Mouse (Mus musculus): ENCODE measurements around the gene Epp13. TPM values are rescaled to one million over a fixed set of nuclear protein-coding genes. Genes with fewer than 3 reads are reported as not detected.
A peak's percentile ranks its signal among the peaks of the same experiment; 100 is the strongest.
"Not testable (repeated sequence)": the region's sequence is repeated elsewhere in the genome, so short reads cannot be mapped to it uniquely, and the experiment has no call there.

Gene Epp13
- total RNA-seq, 2 experiments from 2014 or later: not detected

DNA sequence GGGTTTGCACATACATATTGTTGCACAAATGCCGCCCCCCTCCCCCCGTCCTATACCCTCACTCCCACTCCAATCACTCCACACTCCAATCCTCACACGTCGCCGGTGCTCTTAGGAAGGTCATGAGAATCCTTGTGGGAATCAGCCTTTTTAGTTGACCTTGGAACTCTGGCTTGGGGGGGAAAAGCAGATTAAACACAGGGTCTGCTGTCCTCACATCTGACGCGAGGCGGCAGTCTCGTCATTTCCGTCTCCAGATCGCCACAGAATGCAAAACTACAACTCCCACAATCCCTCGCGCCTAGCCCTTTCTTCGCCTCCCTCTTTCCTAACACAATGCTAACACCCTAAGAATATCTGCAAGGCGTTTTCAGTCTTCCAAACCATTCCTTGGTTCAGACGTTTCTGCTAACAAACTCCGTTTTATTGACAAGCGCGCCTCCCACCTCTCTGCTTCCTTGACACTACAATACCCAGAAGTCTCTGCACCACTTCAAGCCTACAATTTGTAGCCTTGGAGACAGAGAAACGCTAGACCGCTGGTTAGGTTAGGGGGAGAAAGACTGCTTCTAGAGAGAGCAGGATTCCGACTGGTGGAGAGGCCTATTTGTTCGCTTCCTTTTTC, 31.1 kb downstream of the Epp13 start:
- ATAC-seq (replicated peaks; ENCODE audit: low FRiP score, poor library complexity, severe bottlenecking): peak; percentile 86

DNA sequence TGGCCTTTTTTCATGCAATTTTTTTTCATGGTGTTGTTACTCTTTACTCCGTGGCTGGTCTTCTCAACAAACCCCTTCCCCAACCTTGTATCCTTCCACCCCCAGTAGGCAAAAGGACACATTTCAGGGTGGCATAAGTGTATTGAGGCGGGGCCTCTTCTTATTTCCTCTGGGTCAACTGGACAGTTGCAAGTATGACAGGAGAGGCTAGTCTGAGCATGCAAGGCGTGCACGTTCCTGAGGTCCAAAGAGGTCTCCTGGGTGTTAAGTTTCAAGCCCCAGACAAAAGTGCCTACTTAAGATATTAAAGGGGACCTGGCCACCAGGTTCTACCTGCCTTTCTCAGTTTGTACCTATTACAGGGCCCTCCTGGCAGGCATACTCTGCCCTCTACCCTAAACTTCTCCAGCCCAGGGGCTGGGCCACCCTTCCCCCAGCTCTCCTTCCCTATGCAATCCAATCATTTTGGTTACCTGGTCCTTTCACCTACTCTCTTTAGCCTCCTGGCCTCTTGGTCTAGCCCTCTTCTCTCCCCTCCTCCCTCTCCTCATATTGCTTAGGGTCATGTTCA, 32.0 kb downstream of the Epp13 start:
- ATAC-seq (replicated peaks; ENCODE audit: low FRiP score, poor library complexity, severe bottlenecking): no peak

DNA sequence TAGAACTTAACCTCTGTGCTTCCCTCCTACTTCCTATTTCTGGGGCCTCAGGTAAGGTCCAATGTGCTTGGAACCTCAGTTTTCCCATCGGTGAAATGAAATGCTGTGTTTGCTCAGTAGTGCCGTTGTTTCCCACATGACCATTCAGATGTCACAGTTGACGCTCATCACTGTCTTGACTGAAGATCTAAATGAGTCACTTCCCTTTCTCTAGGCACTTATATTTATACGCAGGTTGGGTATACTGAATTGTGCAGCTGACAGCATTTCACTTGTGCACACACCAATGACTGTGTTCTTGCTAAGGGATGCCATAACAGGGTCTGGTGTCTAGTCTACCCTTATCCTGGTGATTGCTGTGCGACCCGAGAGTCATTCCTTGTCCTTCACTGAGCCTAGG, 32.9 kb downstream of the Epp13 start:
- ATAC-seq (replicated peaks; ENCODE audit: low FRiP score, poor library complexity, severe bottlenecking): no peak

DNA sequence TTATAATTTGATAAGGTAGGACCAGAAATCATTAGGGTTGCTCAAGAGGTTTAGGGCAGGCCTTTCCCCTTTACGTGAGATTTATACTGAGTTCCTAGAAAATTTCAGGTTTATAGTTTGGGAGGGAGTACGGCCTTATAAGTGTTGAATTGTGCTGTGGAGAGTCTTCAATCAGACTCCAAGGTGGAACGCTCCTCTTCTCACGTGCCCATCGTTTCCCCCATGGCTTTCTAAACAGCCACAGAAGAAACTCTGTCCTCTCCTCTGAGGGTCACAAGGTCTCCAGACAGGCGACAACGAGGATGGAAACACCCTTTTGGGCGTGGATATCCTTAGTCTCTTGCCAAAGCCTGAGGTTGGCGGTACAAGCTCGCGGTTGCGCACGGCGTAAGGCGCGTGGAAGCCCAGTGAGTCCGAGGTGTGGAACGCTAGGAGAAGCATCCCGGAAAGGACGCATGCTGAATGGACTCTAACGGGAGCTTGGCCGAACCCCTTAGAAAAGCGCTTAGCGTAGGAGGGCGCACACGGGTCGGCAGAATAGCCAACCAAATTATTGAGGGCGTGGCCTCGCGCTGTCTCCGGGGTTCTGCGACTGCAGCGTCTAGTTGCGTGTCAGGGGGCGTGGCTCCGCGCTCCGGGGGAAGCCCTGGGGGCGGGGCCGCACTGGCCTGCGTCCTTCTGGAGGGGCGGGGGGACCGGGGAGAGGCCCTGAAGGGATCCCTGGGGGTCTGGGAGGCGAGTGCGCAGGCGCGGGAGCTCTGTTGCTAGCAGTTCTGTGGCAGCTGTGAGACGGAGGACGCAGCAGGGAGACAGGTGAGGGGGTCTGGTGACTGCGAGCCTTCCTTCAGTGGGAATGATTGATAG, 33.6 kb downstream of the Epp13 start, which contains the start of gene Zfp667:
Gene Zfp667, plus strand, starts transcription at position 738 of the 864 bp plus-strand sequence.
- ATAC-seq (replicated peaks; ENCODE audit: low FRiP score, poor library complexity, severe bottlenecking): peak; percentile 82

DNA sequence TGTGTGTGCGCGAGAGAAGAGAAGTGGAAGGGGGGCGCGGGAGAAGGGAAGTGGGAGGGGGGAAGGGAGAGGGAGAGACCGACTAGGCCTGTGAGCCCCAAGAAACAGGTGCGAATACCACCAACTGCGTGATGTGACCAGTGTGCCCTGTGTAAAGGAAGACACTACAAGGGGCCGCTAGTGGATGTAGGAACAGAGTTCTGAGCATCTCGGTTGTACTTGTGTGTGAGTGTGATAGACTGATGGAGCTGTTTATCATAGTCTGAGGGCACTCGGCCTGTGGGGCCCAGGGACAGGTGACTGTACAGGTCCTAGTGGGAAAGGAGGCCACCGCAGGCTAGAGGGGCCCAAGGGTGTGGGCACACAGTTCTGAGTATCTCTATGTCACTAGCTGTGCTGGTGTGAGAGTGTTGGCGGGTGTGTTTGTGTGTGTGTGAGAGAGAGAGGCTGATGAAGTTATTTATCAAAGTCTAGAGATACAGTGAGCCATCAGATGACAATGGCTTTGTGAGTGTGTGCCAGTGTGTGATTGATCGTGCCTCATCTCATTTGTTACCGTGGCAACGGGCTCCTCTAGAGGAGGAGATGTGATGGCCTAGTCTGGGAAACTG, 34.5 kb downstream of the Epp13 start:
- ATAC-seq (replicated peaks; ENCODE audit: low FRiP score, poor library complexity, severe bottlenecking): no peak

DNA sequence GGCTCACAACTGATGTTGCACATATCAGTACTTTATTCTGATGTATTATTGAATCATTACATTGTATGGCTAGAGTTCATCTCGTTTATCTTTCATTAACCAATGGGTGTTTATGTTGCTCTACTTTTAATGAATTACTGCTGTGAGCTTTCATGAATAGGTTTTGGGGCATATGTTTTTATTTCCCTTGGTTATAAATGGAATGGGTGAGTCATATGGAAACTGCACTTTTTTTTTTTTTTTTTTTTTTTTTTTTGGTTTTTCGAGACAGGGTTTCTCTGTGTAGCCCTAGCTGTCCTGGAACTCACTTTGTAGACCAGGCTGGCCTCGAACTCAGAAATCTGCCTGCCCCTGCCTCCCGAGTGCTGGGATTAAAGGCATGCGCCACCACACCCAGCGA, 38.6 kb downstream of the Epp13 start:
- ATAC-seq (replicated peaks; ENCODE audit: low FRiP score, poor library complexity, severe bottlenecking): not testable (repeated sequence)

DNA sequence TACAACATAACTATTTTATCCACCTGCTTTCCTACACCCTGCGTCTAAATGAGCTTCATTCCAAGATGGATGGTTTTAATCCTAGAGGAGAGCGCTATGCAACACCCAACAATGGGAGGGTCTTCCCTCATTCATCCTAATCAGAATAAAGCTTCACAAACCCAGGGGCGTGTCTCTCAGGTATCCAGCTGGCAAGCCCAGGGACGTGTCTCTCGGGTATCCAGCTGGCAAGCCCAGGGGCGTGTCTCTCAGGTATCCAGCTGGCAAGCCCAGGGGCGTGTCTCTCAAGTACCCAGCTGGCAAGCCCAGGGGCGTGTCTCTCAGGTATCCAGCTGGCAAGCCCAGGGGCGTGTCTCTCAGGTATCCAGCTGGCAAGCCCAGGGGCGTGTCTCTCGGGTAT, 48.3 kb downstream of the Epp13 start:
- not testable (repeated sequence) for ATAC-seq (replicated peaks; ENCODE audit: low FRiP score, poor library complexity, severe bottlenecking)

DNA sequence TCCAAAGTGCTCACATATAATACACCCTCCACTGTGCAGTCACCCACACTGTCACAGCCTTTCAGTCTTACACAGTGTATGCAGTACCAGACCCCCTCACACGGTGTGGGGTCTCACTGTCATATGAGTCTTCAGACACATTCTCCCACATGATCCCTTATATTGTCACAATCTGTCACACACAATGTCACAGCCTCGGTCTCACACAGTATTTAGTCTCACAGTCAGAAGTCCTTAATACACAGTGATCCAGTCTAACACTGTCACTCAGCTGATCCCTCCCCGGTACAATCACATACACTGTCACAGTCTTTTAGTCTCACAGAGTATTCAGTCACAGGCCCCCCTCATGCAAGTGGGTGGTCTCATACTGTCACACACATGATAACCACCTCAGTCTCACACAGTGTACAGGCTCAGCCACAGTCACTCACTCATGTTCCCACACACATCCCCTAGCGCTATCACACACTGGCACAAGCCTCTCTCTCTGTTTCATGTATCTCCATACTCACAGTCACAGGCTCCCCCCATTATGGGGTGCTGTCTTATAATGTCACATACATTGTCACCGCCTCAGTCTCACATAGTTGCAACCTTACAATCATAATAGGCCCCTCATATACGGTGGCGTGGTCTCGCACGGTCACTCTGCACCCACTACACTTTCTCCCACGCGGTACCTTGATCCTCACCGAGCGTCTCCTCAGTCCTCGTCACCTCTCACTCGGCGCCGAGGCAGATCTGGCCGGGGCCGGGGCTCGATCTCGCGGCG, 78.1 kb downstream of the Epp13 start:
- ATAC-seq (replicated peaks; ENCODE audit: low FRiP score, poor library complexity, severe bottlenecking): peak; percentile 52; the same call in 1 of the 2 replicates

DNA sequence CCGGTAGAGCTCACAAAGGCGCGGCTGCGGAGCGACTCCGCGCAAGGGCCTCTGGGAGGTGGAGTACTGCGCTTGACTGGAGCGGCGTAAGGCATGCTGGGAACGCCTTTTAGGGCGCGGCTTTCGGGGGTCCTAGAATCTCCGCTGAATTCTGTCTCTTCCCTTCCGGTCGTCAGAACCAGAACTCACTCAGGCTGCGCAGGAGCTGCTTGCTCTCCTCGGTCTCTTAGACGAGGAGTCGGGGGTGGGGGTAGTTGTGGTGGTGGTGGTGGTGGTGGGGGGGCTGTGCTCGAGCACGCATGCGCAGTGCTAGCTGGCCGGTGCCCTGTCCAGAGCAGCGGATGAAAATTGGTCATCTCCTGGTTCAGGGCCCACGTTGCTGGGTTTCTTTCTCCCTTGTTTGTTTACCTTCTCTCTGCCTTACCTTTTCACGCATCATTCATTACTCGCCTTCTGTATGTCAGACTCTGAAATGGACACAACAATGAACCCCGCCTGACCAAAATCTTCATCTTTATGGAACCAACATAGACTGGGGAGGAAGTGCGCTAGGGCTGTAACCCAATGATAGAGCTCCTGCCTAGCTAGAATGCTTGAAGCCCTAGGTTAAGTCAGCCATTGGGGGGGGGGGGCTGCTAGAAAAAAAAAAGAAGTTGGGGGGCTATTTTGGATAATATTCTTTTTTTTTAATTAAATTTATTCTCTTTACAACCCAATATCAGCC, 78.9 kb downstream of the Epp13 start, which contains the start of gene Zfp583:
Gene Zfp583, minus strand, starts transcription at position 53 of the 724 bp plus-strand sequence.
- ATAC-seq (replicated peaks; ENCODE audit: low FRiP score, poor library complexity, severe bottlenecking): peak; percentile 87

Other genes with a start within 250 kb of the Epp13 start
- gene Vmn1r65, start 241.7 kb upstream of the Epp13 start, total RNA-seq (2015; ENCODE audit: low replicate concordance): not detected in 2 replicates
- not detected in 2 replicates for gene Vmn1r65, start 241.7 kb upstream of the Epp13 start, total RNA-seq (2017; ENCODE audit: low replicate concordance)
- gene Nlrp4c, start 207.5 kb upstream of the Epp13 start, total RNA-seq (2015; ENCODE audit: low replicate concordance): not detected in 2 replicates
- gene Nlrp4c, start 207.5 kb upstream of the Epp13 start, total RNA-seq (2017; ENCODE audit: low replicate concordance): 0.14 TPM in 1 of 2 replicates, not detected in the other
- 1.5 and 8.4 TPM in 2 replicates for gene Zfp787, start 96.7 kb upstream of the Epp13 start, total RNA-seq (2015; ENCODE audit: low replicate concordance)
- gene Zfp787, start 96.7 kb upstream of the Epp13 start, total RNA-seq (2017; ENCODE audit: low replicate concordance): 5.2 and 10.3 TPM in 2 replicates
- 0.77 and 1.5 TPM in 2 replicates for gene Zfp444, start 80.5 kb upstream of the Epp13 start, total RNA-seq (2015; ENCODE audit: low replicate concordance)
- gene Zfp444, start 80.5 kb upstream of the Epp13 start, total RNA-seq (2017; ENCODE audit: low replicate concordance): 1.3 and 5.7 TPM in 2 replicates
- not detected in 2 replicates for gene Galp, start 55.6 kb upstream of the Epp13 start, total RNA-seq (2015; ENCODE audit: low replicate concordance)
- not detected in 2 replicates for gene Galp, start 55.6 kb upstream of the Epp13 start, total RNA-seq (2017; ENCODE audit: low replicate concordance)
- not detected in 2 replicates for gene Zscan5b, start 30.4 kb upstream of the Epp13 start, total RNA-seq (2015; ENCODE audit: low replicate concordance)
- not detected in 2 replicates for gene Zscan5b, start 30.4 kb upstream of the Epp13 start, total RNA-seq (2017; ENCODE audit: low replicate concordance)
- not detected in 2 replicates for gene Zfp667, start 33.9 kb downstream of the Epp13 start, total RNA-seq (2015; ENCODE audit: low replicate concordance)
- 0.09 and 0.84 TPM in 2 replicates for gene Zfp667, start 33.9 kb downstream of the Epp13 start, total RNA-seq (2017; ENCODE audit: low replicate concordance)
- not detected in 2 replicates for gene Zfp583, start 78.6 kb downstream of the Epp13 start, total RNA-seq (2015; ENCODE audit: low replicate concordance)
- not detected in 2 replicates for gene Zfp583, start 78.6 kb downstream of the Epp13 start, total RNA-seq (2017; ENCODE audit: low replicate concordance)
- gene Gm3854, start 91.0 kb downstream of the Epp13 start, total RNA-seq (2015; ENCODE audit: low replicate concordance): not detected in 2 replicates
- not detected in 2 replicates for gene Gm3854, start 91.0 kb downstream of the Epp13 start, total RNA-seq (2017; ENCODE audit: low replicate concordance)
- not detected in 2 replicates for gene Zfp78, start 110.6 kb downstream of the Epp13 start, total RNA-seq (2015; ENCODE audit: low replicate concordance)
- gene Zfp78, start 110.6 kb downstream of the Epp13 start, total RNA-seq (2017; ENCODE audit: low replicate concordance): 0.43 and 2.1 TPM in 2 replicates
- gene Zfp28, start 130.6 kb downstream of the Epp13 start, total RNA-seq (2015; ENCODE audit: low replicate concordance): not detected in 2 replicates
- 9.6 TPM in 1 of 2 replicates, not detected in the other for gene Zfp28, start 130.6 kb downstream of the Epp13 start, total RNA-seq (2017; ENCODE audit: low replicate concordance)
- gene Smim17, start 146.0 kb downstream of the Epp13 start, total RNA-seq (2015; ENCODE audit: low replicate concordance): not detected in 2 replicates
- gene Smim17, start 146.0 kb downstream of the Epp13 start, total RNA-seq (2017; ENCODE audit: low replicate concordance): not detected in 2 replicates
- gene Gm20715, start 157.6 kb downstream of the Epp13 start, total RNA-seq (2015; ENCODE audit: low replicate concordance): not detected in 2 replicates
- gene Gm20715, start 157.6 kb downstream of the Epp13 start, total RNA-seq (2017; ENCODE audit: low replicate concordance): not detected in 2 replicates
- gene Olfr1344, start 186.0 kb downstream of the Epp13 start, total RNA-seq (2015; ENCODE audit: low replicate concordance): not detected in 2 replicates
- not detected in 2 replicates for gene Olfr1344, start 186.0 kb downstream of the Epp13 start, total RNA-seq (2017; ENCODE audit: low replicate concordance)
- gene Olfr1336, start 203.5 kb downstream of the Epp13 start, total RNA-seq (2015; ENCODE audit: low replicate concordance): not detected in 2 replicates
- gene Olfr1336, start 203.5 kb downstream of the Epp13 start, total RNA-seq (2017; ENCODE audit: low replicate concordance): not detected in 2 replicates
- not detected in 2 replicates for gene Olfr1346, start 214.4 kb downstream of the Epp13 start, total RNA-seq (2015; ENCODE audit: low replicate concordance)
- not detected in 2 replicates for gene Olfr1346, start 214.4 kb downstream of the Epp13 start, total RNA-seq (2017; ENCODE audit: low replicate concordance)
- gene Olfr5, start 234.2 kb downstream of the Epp13 start, total RNA-seq (2015; ENCODE audit: low replicate concordance): not detected in 2 replicates
- not detected in 2 replicates for gene Olfr5, start 234.2 kb downstream of the Epp13 start, total RNA-seq (2017; ENCODE audit: low replicate concordance)
- gene Olfr1347, start 247.0 kb downstream of the Epp13 start, total RNA-seq (2015; ENCODE audit: low replicate concordance): not detected in 2 replicates
- gene Olfr1347, start 247.0 kb downstream of the Epp13 start, total RNA-seq (2017; ENCODE audit: low replicate concordance): not detected in 2 replicates